Mouse (Mus musculus) gastrocnemius, postnatal 36 days (tissue): Measurements from ENCODE around the gene Osbpl2. TPM values are rescaled to one million over a fixed set of nuclear protein-coding genes. Genes with fewer than 3 reads are reported as not detected.
A peak's percentile ranks its signal among the peaks of the same experiment; 100 is the strongest.

ENCODE experiments used
- DNase-seq, 2 experiments: peaks; one replicate each; pipeline ENCODE4 v3.0.0; 2022
- intact Hi-C: fragments of 180-260 bp; cut with DNase I; formaldehyde crosslinking; loops from one replicate; pipeline ENCODE4 v1.15.1; 2025
- total RNA-seq, 2 experiments: library from RNA; stranded (reverse); gene quantifications; 2 replicates each; pipeline ENCODE4 v1.2.3; 2021

Osbpl2 gene
- total RNA-seq, 2 experiments from 2014 or later: 15.5 to 17.0 TPM

- DNase-seq: peak; percentile 57 to 73
- intact Hi-C loops: no loop called here
These were observed 15.0 kb upstream of the Osbpl2 start, which contains the start of gene Hrh3 for GRCm38 (mm10) chr2:180103978-180104658. Hrh3 (minus strand) TSS chr2:180104488.

DNA sequence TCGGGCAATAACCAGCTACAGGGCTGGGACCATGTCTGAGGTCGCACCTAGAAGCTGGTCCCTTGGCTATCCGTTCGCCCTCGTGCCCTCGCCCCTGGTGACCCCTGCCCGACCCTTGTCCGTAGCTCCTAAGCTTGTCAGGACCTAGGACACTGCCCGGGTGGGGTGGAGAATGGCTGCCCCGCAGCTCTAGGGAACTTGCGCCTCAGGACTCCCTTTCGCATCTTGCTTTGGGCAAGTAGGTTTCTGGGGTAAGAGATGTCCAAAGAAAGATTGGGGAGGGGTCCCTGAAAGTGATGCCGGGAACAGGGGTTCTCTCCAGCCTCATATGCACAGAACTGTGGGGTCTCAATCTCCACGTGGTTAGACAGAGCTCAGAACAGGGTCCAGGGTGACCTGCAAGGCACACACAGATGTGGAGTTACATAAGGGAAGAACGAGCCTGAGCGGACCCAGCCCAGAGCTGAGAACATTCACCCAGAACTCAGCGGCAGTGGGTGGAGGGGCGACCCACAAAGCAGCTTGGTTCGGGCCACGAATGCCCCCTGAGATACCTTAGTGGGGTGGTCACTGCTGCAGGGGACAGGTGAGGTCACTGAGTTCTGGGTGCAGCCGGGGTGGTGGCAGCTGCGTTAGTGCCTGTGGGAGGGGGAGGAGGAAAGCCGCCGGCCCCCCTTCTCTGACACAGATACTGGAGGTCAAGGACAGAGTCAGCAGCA is 14.3 kb upstream of the Osbpl2 start:
- intact Hi-C loops: no loop called here
- DNase-seq: peak in 1 of 2 experiments; percentile 14

DNA sequence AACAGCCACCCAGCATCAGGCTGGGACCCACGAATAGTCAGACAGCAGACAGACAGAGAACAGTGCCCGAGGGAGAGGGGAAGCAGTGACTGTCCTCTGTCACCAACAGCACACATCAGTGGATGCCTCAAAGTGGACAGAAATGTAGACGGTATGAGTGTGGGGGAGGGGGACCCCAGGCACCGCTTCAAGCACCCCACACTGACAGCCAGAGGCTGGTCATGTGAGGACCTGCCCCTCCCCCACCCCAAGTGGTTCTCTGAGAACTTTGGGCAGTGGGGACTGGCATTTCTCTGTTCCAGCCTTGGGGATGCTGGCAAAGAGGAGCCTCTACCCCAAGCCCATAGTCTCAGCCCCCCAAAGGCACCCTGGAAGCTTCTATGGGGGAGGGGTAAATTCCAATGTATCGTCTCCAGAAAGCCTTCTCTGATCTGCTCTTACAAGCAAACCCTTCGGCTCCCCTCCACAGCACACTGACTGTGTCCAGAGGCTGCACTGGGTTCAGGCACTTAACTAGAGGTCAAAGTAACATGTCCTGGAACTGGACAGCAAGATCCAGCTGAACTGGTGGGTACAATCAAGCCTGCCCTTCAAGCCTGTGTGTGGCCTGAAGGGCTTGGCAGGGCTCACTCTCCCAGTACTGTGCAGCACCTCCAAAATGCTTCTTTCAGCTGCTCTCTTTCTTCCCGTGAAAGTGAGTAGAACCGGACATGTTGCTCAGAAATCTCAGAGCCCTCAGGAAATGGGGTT is 13.5 kb upstream of the Osbpl2 start:
- DNase-seq: peak in 1 of 2 experiments; percentile 8
- intact Hi-C loops: no loop called here

GRCm38 (mm10) chr2:180107081-180107480 is 12.0 kb upstream of the Osbpl2 start:
- intact Hi-C loops: no loop called here

DNA sequence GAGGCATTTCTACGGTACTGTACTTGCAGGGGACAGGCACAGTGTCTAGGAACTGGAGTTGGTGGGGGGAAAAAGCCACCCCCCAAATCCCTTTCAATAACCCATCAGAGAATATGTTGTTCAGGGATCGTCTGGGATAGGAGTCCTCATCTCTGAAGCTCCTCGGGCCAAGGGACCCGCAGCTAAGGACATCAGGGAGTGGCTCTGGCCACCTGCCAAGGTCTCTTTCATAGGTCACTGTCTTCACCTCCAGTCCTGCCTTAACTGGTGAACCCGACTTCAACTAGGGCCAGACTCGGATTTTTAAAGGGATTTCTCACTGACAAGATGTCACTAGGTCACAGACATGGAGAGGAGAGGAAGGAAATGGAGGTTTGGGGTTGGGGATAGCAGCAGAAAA is 10.8 kb upstream of the Osbpl2 start:
- intact Hi-C loops: no loop called here
- DNase-seq: peak in 1 of 2 experiments; percentile 9

More at GRCm38 (mm10) chr2:180107081-180107480, 12.0 kb upstream of the Osbpl2 start:
- DNase-seq: no peak

DNA sequence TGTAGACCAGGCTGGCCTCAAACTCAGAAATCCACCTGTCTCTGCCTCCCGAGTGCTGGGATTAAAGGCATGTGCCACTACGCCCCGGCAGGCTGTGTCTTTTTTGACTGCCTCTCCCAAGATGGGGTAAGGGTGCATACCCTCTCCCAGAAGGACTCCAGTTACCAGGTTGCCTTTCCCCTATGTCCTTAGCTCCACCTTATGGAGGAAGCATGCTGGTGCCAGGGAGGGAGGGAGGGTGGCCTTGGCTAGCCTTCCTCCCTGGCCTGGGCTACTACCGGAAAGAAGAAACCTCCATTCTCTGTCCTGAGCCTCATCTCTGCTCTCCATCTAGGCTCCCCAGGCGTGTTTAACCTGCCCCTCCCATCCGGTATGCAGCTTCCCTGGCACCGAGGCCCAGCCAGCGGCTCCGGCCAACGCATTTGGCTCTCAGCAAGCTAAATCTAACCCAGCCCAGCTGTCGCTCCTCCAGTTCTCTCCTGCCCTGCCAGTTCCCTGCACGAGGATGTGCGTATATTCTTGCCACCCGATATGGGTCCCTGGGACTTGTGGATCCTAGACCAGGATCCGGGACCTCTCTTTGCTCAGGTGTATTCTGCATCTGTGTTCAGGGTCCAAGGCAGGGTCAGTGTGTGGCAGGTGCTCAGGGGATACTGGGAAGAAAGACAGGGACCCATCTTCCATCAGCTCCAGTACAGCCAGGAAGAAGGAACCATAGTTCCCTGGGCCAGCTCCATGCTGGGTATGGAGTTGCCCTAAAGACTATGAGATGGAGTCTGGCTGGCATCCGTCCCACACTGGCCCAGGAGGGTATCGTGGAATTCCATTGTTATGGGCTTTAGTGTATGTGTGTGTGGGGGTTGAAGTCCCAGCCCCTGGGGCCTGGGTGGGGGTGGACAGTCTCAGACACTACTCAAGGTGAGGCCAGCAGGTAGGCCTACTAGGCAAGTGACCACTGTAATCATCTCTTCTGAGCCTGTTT is 4.9 kb upstream of the Osbpl2 start:
- DNase-seq: peak; percentile 77 to 88
- intact Hi-C loops: loop anchor here (5.0 kb wide), 1 partner anchor 42 kb away; the partner anchor contains the start of gene Mtg2

- intact Hi-C loops: loop anchor here (5.0 kb wide), 1 partner anchor 57 kb away; the partner anchor contains the start of gene Adrm1
- DNase-seq: no peak
These were observed 3.8 kb upstream of the Osbpl2 start for GRCm38 (mm10) chr2:180115279-180115678.

GRCm38 (mm10) chr2:180116081-180116493 is 3.0 kb upstream of the Osbpl2 start:
- intact Hi-C loops: loop anchor here (5.0 kb wide), 1 partner anchor 56 kb away; the partner anchor contains the start of gene Adrm1

GRCm38 (mm10) chr2:180116741-180117484 is 2.2 kb upstream of the Osbpl2 start:
- intact Hi-C loops: loop anchor here (5.0 kb wide), 1 partner anchor 55 kb away; the partner anchor contains the start of gene Adrm1
- DNase-seq: no peak

More at GRCm38 (mm10) chr2:180116081-180116493, 3.0 kb upstream of the Osbpl2 start:
- no peak for DNase-seq

- intact Hi-C loops: loop anchor here (5.0 kb wide), 1 partner anchor 55 kb away; the partner anchor contains the start of gene Adrm1
- no peak for DNase-seq
These were observed 1.5 kb upstream of the Osbpl2 start for GRCm38 (mm10) chr2:180117485-180118194.

DNA sequence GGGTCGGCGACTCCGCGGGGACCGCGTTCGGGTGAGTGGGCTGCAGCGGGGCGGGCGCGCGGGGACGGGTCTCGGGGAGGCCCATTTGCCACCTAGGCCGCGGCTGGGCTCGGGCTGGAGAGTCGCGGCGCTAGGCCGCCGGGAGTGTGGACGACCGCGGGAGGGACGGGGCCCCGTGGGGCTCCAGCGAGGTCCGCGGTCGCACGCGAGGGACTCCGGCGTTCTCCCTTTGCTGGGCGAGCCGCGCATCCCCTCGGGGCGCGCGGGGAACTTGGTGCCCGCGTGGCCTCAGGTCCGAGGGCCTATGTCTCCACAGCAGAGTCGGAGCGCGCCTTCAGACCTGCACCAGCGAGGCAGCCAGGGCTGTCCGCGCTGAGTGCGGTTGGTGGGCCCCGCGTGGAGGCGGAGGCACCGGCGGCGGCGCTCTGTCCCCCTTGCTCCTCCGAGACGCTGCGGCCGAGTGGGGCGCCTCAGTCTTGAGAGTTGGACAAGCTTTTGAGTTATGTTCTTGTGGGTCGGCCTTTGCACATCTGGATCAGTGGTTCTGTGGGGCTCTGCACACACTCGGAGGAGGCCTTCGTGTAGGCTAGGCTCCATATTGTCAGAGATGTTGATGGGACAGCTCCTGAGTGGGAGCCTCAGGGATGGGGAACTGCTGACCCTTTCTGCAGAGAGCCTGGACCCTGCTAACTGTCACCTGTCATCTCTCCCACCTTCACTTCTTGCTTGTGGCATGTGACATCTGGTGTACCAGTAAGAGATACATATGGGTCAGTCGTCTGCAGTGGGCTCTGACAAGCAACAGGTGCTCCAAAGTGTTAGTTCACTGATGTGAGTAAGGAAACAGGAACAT is 559 bp downstream of the Osbpl2 start:
- no peak for DNase-seq
- intact Hi-C loops: loop anchor here (5.0 kb wide), 1 partner anchor 53 kb away; the partner anchor contains the start of gene Adrm1

- intact Hi-C loops: no loop called here
- DNase-seq: no peak
These were observed 1.2 kb downstream of the Osbpl2 start for GRCm38 (mm10) chr2:180120292-180120761.

DNA sequence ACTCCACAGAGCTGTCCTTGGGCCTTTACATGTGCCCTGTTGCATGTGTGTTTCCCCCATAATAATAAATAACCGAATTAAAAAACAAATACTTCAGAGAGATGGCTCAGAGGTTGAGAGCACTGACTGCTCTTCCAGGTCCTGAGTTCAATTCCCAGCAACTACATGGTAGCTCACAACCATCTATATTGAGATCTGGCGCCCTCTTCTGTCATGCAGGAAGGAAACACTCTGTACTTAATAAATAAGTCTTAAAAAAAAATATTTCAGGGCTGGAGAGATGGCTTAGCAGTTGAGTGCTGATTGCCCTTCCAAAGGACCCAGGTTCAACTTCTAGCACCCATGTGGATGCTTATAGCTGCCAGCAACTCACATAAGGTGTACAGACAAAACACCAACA is 5.1 kb downstream of the Osbpl2 start:
- intact Hi-C loops: no loop called here
- DNase-seq: no peak

- peak; percentile 29 to 48 for DNase-seq
- intact Hi-C loops: no loop called here
These were observed 7.1 kb downstream of the Osbpl2 start for GRCm38 (mm10) chr2:180126195-180126594.

DNA sequence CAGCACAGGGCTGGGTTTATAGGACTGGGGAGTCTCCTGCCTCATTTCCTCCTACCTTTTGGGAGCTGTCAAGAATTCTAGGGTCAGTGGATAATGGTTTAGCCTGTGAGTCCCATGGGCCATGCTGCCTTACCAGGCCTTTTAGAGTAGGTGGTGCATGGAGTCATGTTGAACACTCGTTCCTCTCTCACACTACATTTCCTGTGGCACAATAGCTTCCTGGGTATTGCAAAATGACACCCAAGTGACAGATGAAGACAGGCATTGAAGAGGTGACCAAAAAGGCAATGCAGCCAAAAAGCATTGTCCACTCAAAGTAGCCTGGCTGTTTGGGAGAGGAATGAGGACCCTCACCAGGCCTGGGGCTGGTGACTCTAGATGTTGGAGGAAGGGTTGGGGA is 8.6 kb downstream of the Osbpl2 start:
- intact Hi-C loops: no loop called here
- no peak for DNase-seq

DNA sequence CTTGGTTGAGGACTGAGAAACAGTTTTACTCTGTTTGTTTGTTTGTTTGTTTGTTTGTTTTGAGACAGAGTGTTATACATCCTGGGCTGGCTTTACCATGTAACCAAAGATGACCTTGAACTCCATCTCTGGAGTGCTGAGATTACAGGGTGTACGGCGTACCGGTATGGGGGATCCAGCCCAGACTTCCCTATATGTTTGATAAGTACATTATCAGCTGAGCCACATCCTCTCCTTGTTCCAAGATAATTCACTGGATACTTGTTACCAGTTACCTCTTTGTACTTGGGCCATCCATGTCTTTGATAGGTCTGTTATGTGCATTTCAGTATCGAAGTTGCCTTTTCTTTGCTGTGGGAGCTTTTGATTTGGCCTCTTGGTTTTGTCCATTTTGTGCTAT is 14.1 kb downstream of the Osbpl2 start:
- no peak for DNase-seq
- intact Hi-C loops: no loop called here

- intact Hi-C loops: no loop called here
- DNase-seq: no peak
These were observed 14.8 kb downstream of the Osbpl2 start for GRCm38 (mm10) chr2:180133911-180134310.
